ENCODE assay signal across 19 mouse cellular contexts in genomic region chr1:176134379-176134778, GRCm38 (mm10).
DNase-seq lines count a peak whose midpoint lies in the region.
"Had no signal": no experiment of that assay in that cellular context is flagged by ENCODE, and none has a peak within 500 bp of the region (broad histone marks: within the 10 kb centered on the region; RNA-seq: fewer than 3 reads in every experiment).

No protein-coding gene starts in this region.

- DNase-seq in frontal cortex, adult 2 months (ENCODE audit: extremely low spot score in 1 of 2, low spot score in 1 of 2), result peak; percentile 6 to 19
- no peak for DNase-seq in frontal cortex, postnatal 10 days (ENCODE audit: low spot score in 2 of 2)
- DNase-seq in left cerebral cortex, postnatal 36 days (ENCODE audit: low spot score in 2 of 2), result peak; percentile 16 to 23
- DNase-seq in left cerebral cortex, postnatal 10 days (ENCODE audit: extremely low spot score in 1 of 2, low spot score in 2 of 2), result no peak
- peak; percentile 29 for DNase-seq in telencephalon, adult 2 months (ENCODE audit: low read depth, low spot score)
- DNase-seq in hindbrain, embryonic 10.5 days (ENCODE audit: low spot score), result no peak
- DNase-seq: adrenal gland, adult 2 months; adrenal gland, postnatal 14 days; cerebellum, adult 18-20 months; cerebellum, adult 9-10 months; cerebellum, postnatal 25 days; forebrain, postnatal 0 days; gastrocnemius, adult 2 months; gastrocnemius, postnatal 14 days; heart, adult 11 months had no signal

- H3K27me3 ChIP-seq in hindbrain, embryonic 10.5 days (ENCODE audit: insufficient read depth, poor library complexity, severe bottlenecking), result no peaks in the 10 kb centered on the region
- H3K27me3 ChIP-seq: embryonic facial prominence, embryonic 12.5 days; embryonic facial prominence, embryonic 15.5 days; hindbrain, embryonic 13.5 days; intestine, embryonic 15.5 days had no signal

- no peaks in the 10 kb centered on the region for H3K4me1 ChIP-seq in hindbrain, embryonic 10.5 days (replicated peaks)
- H3K4me1 ChIP-seq: embryonic facial prominence, embryonic 12.5 days; embryonic facial prominence, embryonic 15.5 days; intestine, embryonic 15.5 days had no signal

- 90% methylated on average over 8 of the region's 8 CpGs for WGBS in hindbrain, embryonic 10.5 days

- intact Hi-C loops in left cerebral cortex, postnatal 36 days (cut with DNase I), result no loop called here
- intact Hi-C loops in left cerebral cortex, postnatal 10 days (cut with DNase I), result no loop called here

- no peaks in the 10 kb centered on the region for H3K9me3 ChIP-seq in hindbrain, embryonic 10.5 days
- H3K9me3 ChIP-seq: embryonic facial prominence, embryonic 12.5 days; embryonic facial prominence, embryonic 15.5 days; hindbrain, embryonic 13.5 days; intestine, embryonic 15.5 days had no signal

- H3K4me3 ChIP-seq in hindbrain, embryonic 10.5 days, result no peak overlapping the region
- H3K4me3 ChIP-seq: embryonic facial prominence, embryonic 12.5 days; embryonic facial prominence, embryonic 15.5 days; gastrocnemius, adult 2 months; hindbrain, embryonic 13.5 days; intestine, embryonic 15.5 days had no signal

- no peaks in the 10 kb centered on the region for H3K36me3 ChIP-seq in hindbrain, embryonic 10.5 days
- H3K36me3 ChIP-seq: embryonic facial prominence, embryonic 12.5 days; embryonic facial prominence, embryonic 15.5 days; hindbrain, embryonic 13.5 days; intestine, embryonic 15.5 days had no signal

- H3K27ac ChIP-seq in hindbrain, embryonic 10.5 days, result no peak overlapping the region
- H3K27ac ChIP-seq: embryonic facial prominence, embryonic 12.5 days; embryonic facial prominence, embryonic 15.5 days; gastrocnemius, adult 2 months; hindbrain, embryonic 13.5 days; intestine, embryonic 15.5 days had no signal

Comparison
In these comparisons a context has a peak if more than half of its experiments do, and no peak if none do; other contexts are left out.
1. DNase-seq: peak in frontal cortex, adult 2 months (2 of 2), left cerebral cortex, postnatal 36 days (2 of 2) and telencephalon, adult 2 months (single experiment); none in frontal cortex, postnatal 10 days (0 of 2), left cerebral cortex, postnatal 10 days (0 of 2) and hindbrain, embryonic 10.5 days (single experiment).